Mouse (Mus musculus): Measurements from ENCODE around the gene Spp2.

GRCm38 (mm10) chr1:88434057-88434456 lies 27.3 kb downstream of the Spp2 start:
- TF ChIP-seq CTCF (IDR thresholded peaks at IDR 0.05; ENCODE audit: low read depth) (no peak), EP300 (IDR thresholded peaks at IDR 0.05; ENCODE audit: low read depth) (no peak)
